Mouse (Mus musculus): ENCODE results near the gene Fcf1. TPM values are rescaled to one million over a fixed set of nuclear protein-coding genes. Genes with fewer than 3 reads are reported as not detected.

Gene Fcf1
- total RNA-seq, 2 experiments from 2014 or later = 87.4 to 99.4 TPM

GRCm38 (mm10) chr12:84962606-84963005 lies 8.1 kb upstream of the Fcf1 start:
- no peak for DNase-seq

- DNase-seq = no peak
Measured at GRCm38 (mm10) chr12:84968831-84969655, 1.7 kb upstream of the Fcf1 start.

GRCm38 (mm10) chr12:84969656-84970427 lies 855 bp upstream of the Fcf1 start:
- DNase-seq = no peak

GRCm38 (mm10) chr12:84979264-84979862 lies 8.7 kb downstream of the Fcf1 start:
- no peak for DNase-seq

- DNase-seq = peak; percentile 34 to 56
Measured at GRCm38 (mm10) chr12:84989456-84989855, 18.8 kb downstream of the Fcf1 start.

- no peak for DNase-seq
Measured at GRCm38 (mm10) chr12:84995112-84995761, 24.5 kb downstream of the Fcf1 start.

- DNase-seq = peak; percentile 97 to 98
Measured at GRCm38 (mm10) chr12:84996083-84996496, 25.4 kb downstream of the Fcf1 start, which contains the start of gene Ylpm1. TSS of gene Ylpm1 (plus strand) at chr12:84996321.

GRCm38 (mm10) chr12:84996501-84997398 lies 26.1 kb downstream of the Fcf1 start:
- DNase-seq = peak; percentile 51 to 64

- no peak for DNase-seq
Measured at GRCm38 (mm10) chr12:84999053-84999452, 28.4 kb downstream of the Fcf1 start.

GRCm38 (mm10) chr12:85006206-85006605 lies 35.5 kb downstream of the Fcf1 start:
- no peak for DNase-seq

- DNase-seq = no peak
Measured at GRCm38 (mm10) chr12:85007021-85007420, 36.3 kb downstream of the Fcf1 start.

- DNase-seq = peak in 1 of 2 experiments; percentile 17
Measured at GRCm38 (mm10) chr12:85009776-85010175, 39.1 kb downstream of the Fcf1 start.

- DNase-seq = peak; percentile 16 to 22
Measured at GRCm38 (mm10) chr12:85010541-85010940, 39.8 kb downstream of the Fcf1 start.

GRCm38 (mm10) chr12:85012185-85012584 lies 41.5 kb downstream of the Fcf1 start:
- no peak for DNase-seq

- no peak for DNase-seq
Measured at GRCm38 (mm10) chr12:85022071-85022470, 51.4 kb downstream of the Fcf1 start.

GRCm38 (mm10) chr12:85032710-85033109 lies 62.0 kb downstream of the Fcf1 start:
- peak; percentile 8 to 29 for DNase-seq

Other genes starting within 250 kb of the Fcf1 start
- 10 to 100 TPM; 82.3 to 91.0 TPM for gene Npc2, start 197.7 kb upstream of the Fcf1 start, total RNA-seq (2021)
- 10 to 100 TPM; 60.9 to 68.7 TPM for gene Isca2, start 197.6 kb upstream of the Fcf1 start, total RNA-seq (2021)
- 1 to 10 TPM; 6.5 to 6.6 TPM for gene Ltbp2, start 94.4 kb upstream of the Fcf1 start, total RNA-seq (2021)
- gene Arel1, start within 50 bp of the Fcf1 start, total RNA-seq (2021) = 10 to 100 TPM; 34.9 to 36.4 TPM
- 10 to 100 TPM; 48.5 to 52.1 TPM for gene Ylpm1, start 25.4 kb downstream of the Fcf1 start, total RNA-seq (2021)
- gene Prox2, start 139.9 kb downstream of the Fcf1 start, total RNA-seq (2021) = 1 to 10 TPM; 2.5 to 4.9 TPM
- gene Dlst, start 139.9 kb downstream of the Fcf1 start, total RNA-seq (2021) = 100 to 1,000 TPM; 348 to 363 TPM
- gene Rps6kl1, start 180.4 kb downstream of the Fcf1 start, total RNA-seq (2021) = under 1 TPM; 0.46 to 0.50 TPM
- 1 to 10 TPM in 1 of 2 experiments, under 1 TPM in 1; 0.43 to 2.1 TPM for gene Pgf, start 206.9 kb downstream of the Fcf1 start, total RNA-seq (2021)
- 10 to 100 TPM; 82.1 to 85.3 TPM for gene Eif2b2, start 248.6 kb downstream of the Fcf1 start, total RNA-seq (2021)